8 mouse cellular contexts compared by ENCODE assay signal in the genomic region with DNA sequence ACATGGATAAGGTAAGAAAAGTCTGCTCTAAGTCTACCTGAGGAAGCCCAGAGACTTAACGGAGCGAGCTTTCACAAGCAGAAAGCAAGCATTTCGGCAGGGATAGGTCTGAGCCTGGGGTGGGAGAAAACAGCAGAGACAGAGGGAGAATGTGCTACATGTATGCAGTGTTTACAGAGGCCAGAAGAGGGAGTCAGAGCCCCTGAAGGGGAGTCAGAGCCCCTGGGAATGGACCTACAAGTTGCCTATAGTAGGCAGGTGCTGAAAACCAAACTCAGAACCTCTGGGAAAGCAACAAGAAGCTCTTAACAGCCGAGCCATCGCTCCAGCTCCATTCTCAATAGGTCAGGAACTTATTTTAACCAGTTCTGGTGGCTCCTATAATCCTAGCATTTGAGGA. TPM values are rescaled to one million over a fixed set of nuclear protein-coding genes. Genes with fewer than 3 reads are reported as not detected.
DNase-seq lines count a peak whose midpoint lies in the region; ATAC-seq and TF ChIP-seq lines count a peak whose summit lies in the region.
"Had no signal": no experiment of that assay in that cellular context is flagged by ENCODE, and none has a peak within 500 bp of the region (broad histone marks: within the 10 kb centered on the region; RNA-seq: fewer than 3 reads in every experiment).

No protein-coding gene starts in this region.

- ATAC-seq in lung, embryonic 14.5 days (ENCODE audit: insufficient read depth), result no peak
- ATAC-seq in forebrain, postnatal 0 days, result no peak
- ATAC-seq in cerebellum, adult (ENCODE audit: insufficient number of reproducible peaks, low FRiP score, low TSS enrichment), result no peak

- 78% methylated on average over 5 of the region's 5 CpGs for WGBS in lung, embryonic 14.5 days
- 84% methylated on average over 5 of the region's 5 CpGs for WGBS in forebrain, postnatal 0 days

- no peak overlapping the region for H3K4me3 ChIP-seq in lung, embryonic 14.5 days (ENCODE audit: low read depth, low read length)
- H3K4me3 ChIP-seq in forebrain, postnatal 0 days (ENCODE audit: low read depth, low read length), result no peak overlapping the region

- H3K9ac ChIP-seq in lung, embryonic 14.5 days, result no peak overlapping the region
- no peak overlapping the region for H3K9ac ChIP-seq in forebrain, postnatal 0 days

- H3K36me3 ChIP-seq in lung, embryonic 14.5 days (ENCODE audit: insufficient read depth), result peaks cover 44% of the 10 kb centered on the region
- peaks cover 31% of the 10 kb centered on the region for H3K36me3 ChIP-seq in forebrain, postnatal 0 days (ENCODE audit: insufficient read depth)

- H3K4me2 ChIP-seq in lung, embryonic 14.5 days, result peak overlapping the region; percentile 74; the same call in 1 of the 2 replicates
- H3K4me2 ChIP-seq in forebrain, postnatal 0 days (ENCODE audit: low read depth), result no peak overlapping the region

- peak; percentile 4 for DNase-seq in lung, embryonic 14.5 days
- DNase-seq in lung, postnatal 36 days, result no peak
- peak; percentile 36 for DNase-seq in MEL-GATA-1-ER (ENCODE audit: extremely low read depth, low read depth)
- DNase-seq in forebrain, postnatal 0 days, result no peak
- peak; percentile 16 for DNase-seq in retina, embryonic 14.5 days (ENCODE audit: low spot score)
- DNase-seq in right cerebral cortex, postnatal 25 days, result no peak
- DNase-seq: heart, postnatal 10 days had no signal

- no peaks in the 10 kb centered on the region for H3K4me1 ChIP-seq in lung, embryonic 14.5 days (ENCODE audit: insufficient read depth)
- peaks cover 7% of the 10 kb centered on the region; the same call in 1 of the 2 replicates for H3K4me1 ChIP-seq in forebrain, postnatal 0 days (ENCODE audit: insufficient read depth)

- no peak overlapping the region for H3K27ac ChIP-seq in lung, embryonic 14.5 days (ENCODE audit: low read depth)
- no peak overlapping the region for H3K27ac ChIP-seq in forebrain, postnatal 0 days (ENCODE audit: low read depth, low read length)

- no peak for TF ChIP-seq CTCF in lung, embryonic 14.5 days (IDR thresholded peaks at IDR 0.05; ENCODE audit: low read depth)
- 0 out of 2 replicates have a peak, but pooled peaks have one; percentile 6 for TF ChIP-seq CTCF in forebrain, postnatal 0 days (IDR thresholded peaks at IDR 0.05; ENCODE audit: low read depth)

- no peaks in the 10 kb centered on the region for H3K27me3 ChIP-seq in lung, embryonic 14.5 days (ENCODE audit: insufficient read depth, low read length)
- H3K27me3 ChIP-seq in forebrain, postnatal 0 days (ENCODE audit: insufficient read depth, low read length), result no peaks in the 10 kb centered on the region

- H3K9me3 ChIP-seq in lung, embryonic 14.5 days (ENCODE audit: low read depth, low read length), result no peaks in the 10 kb centered on the region
- no peaks in the 10 kb centered on the region for H3K9me3 ChIP-seq in forebrain, postnatal 0 days (ENCODE audit: low read length)

RNA-seq across cellular contexts. Expression of a gene that starts 1.5 kb away (rescaled TPM):
- polyA plus RNA-seq in lung, embryonic 14.5 days (2014; fragmentation: Nextera tagmentation; extraction: Ambion mirVana), result 57.3 and 61.4 TPM in 2 replicates
- total RNA-seq in forebrain, postnatal 0 days (2014; rRNA removed), result 40.0 and 50.7 TPM in 2 replicates
- polyA plus RNA-seq in forebrain, postnatal 0 days (2015; fragmentation: Nextera tagmentation; extraction: Ambion mirVana), result 83.9 and 96.1 TPM in 2 replicates

RNA-seq across cellular contexts. Expression of a gene that starts 34.6 kb away (rescaled TPM):
- 1.9 and 2.9 TPM in 2 replicates for polyA plus RNA-seq in lung, embryonic 14.5 days (2014; fragmentation: Nextera tagmentation; extraction: Ambion mirVana)
- 2.8 and 3.3 TPM in 2 replicates for total RNA-seq in forebrain, postnatal 0 days (2014; rRNA removed)
- polyA plus RNA-seq in forebrain, postnatal 0 days (2015; fragmentation: Nextera tagmentation; extraction: Ambion mirVana), result 1.3 and 2.3 TPM in 2 replicates

RNA-seq across cellular contexts. Expression of a gene that starts 34.7 kb away (rescaled TPM):
- polyA plus RNA-seq in lung, embryonic 14.5 days (2014; fragmentation: Nextera tagmentation; extraction: Ambion mirVana), result 11.7 and 12.6 TPM in 2 replicates
- total RNA-seq in forebrain, postnatal 0 days (2014; rRNA removed), result 7.5 TPM in 2 replicates
- polyA plus RNA-seq in forebrain, postnatal 0 days (2015; fragmentation: Nextera tagmentation; extraction: Ambion mirVana), result 3.0 and 3.6 TPM in 2 replicates

RNA-seq across cellular contexts. Expression of a gene that starts 42.9 kb away (rescaled TPM):
- 0.28 and 0.54 TPM in 2 replicates for polyA plus RNA-seq in lung, embryonic 14.5 days (2014; fragmentation: Nextera tagmentation; extraction: Ambion mirVana)
- total RNA-seq in forebrain, postnatal 0 days (2014; rRNA removed), result 1.2 and 4.2 TPM in 2 replicates
- polyA plus RNA-seq in forebrain, postnatal 0 days (2015; fragmentation: Nextera tagmentation; extraction: Ambion mirVana), result 10.6 and 12.8 TPM in 2 replicates

RNA-seq across cellular contexts. Expression of a gene that starts 44.1 kb away (rescaled TPM):
- 63.7 and 64.2 TPM in 2 replicates for polyA plus RNA-seq in lung, embryonic 14.5 days (2014; fragmentation: Nextera tagmentation; extraction: Ambion mirVana)
- 58.4 and 70.8 TPM in 2 replicates for total RNA-seq in forebrain, postnatal 0 days (2014; rRNA removed)
- 47.6 and 68.2 TPM in 2 replicates for polyA plus RNA-seq in forebrain, postnatal 0 days (2015; fragmentation: Nextera tagmentation; extraction: Ambion mirVana)

Comparison
In these comparisons a context has a peak if more than half of its experiments do, and no peak if none do; other contexts are left out.
1. DNase-seq: peak in lung, embryonic 14.5 days (single experiment), MEL-GATA-1-ER (single experiment) and retina, embryonic 14.5 days (single experiment); none in lung, postnatal 36 days (single experiment), forebrain, postnatal 0 days (single experiment) and right cerebral cortex, postnatal 25 days (single experiment).